Mouse (Mus musculus) spleen, adult 2 months (tissue): ENCODE data around the gene Resf1. TPM values are rescaled to one million over a fixed set of nuclear protein-coding genes. Genes with fewer than 3 reads are reported as not detected.

Experiments used
- DNase-seq, 2 experiments: peaks; one replicate each; pipeline versions ENCODE4 v3.0.0 to v3.0.0-alpha.2; 2012 to 2021; ENCODE audit warnings: low spot score in 2 of 2, low read depth in 1 of 2
- H3K27ac ChIP-seq: fragments of 200-500 bp; 2 replicates; pipeline ENCODE4 v1.5.1; 2012; ENCODE audit warnings: low read length, inconsistent platforms; ENCODE audit not compliant: insufficient read depth
- H3K27me3 ChIP-seq: fragments of 200-500 bp; 2 replicates; pipeline ENCODE4 v1.6.1; 2012; ENCODE audit warnings: mild to moderate bottlenecking, moderate library complexity, low read length, inconsistent platforms; ENCODE audit not compliant: control insufficient read depth, insufficient read depth
- H3K36me3 ChIP-seq: fragments of 200-500 bp; 2 replicates; pipeline ENCODE4 v1.6.1; 2012; ENCODE audit warnings: mild to moderate bottlenecking, low read length, inconsistent platforms; ENCODE audit not compliant: control insufficient read depth, insufficient read depth
- H3K4me1 ChIP-seq: fragments of 200-500 bp; 2 replicates; pipeline ENCODE4 v1.6.1; 2011; ENCODE audit warnings: inconsistent platforms; ENCODE audit not compliant: control insufficient read depth, insufficient read depth, insufficient read length
- H3K4me3 ChIP-seq: fragments of 200-500 bp; 2 replicates; pipeline ENCODE4 v1.5.1; 2011; ENCODE audit warnings: mild to moderate bottlenecking, inconsistent platforms; ENCODE audit not compliant: insufficient read depth, insufficient read length; ENCODE audit errors: extremely low read depth
- CTCF ChIP-seq: fragments of 200-500 bp; IDR thresholded peaks from 2 replicates; pipeline ENCODE4 v1.5.1; 2011; ENCODE audit warnings: mild to moderate bottlenecking, inconsistent platforms; ENCODE audit not compliant: insufficient read depth, insufficient read length, insufficient replicate concordance; ENCODE audit errors: extremely low read depth
- POLR2A ChIP-seq: fragments of 200-500 bp; IDR thresholded peaks from 2 replicates; pipeline ENCODE4 v1.6.1; 2011; ENCODE audit warnings: low read depth, low read length, inconsistent platforms
- WGBS: fragments of 180-500 bp; shearing (Covaris S2); methylation state at CpG from one replicate; pipeline ENCODE4 v1.1.7; 2018; 5-methylcytosine and 5-hydroxymethylcytosine counted together
- polyA plus RNA-seq: library from polyadenylated mRNA; depleted of rRNA; stranded (reverse); fragments of >200 nt; gene quantifications from 2 replicates; pipeline ENCODE4 v1.2.3, GENCODE M21; 2012

Resf1 gene
- polyA plus RNA-seq, 1 experiment: 8.4 TPM

DNA sequence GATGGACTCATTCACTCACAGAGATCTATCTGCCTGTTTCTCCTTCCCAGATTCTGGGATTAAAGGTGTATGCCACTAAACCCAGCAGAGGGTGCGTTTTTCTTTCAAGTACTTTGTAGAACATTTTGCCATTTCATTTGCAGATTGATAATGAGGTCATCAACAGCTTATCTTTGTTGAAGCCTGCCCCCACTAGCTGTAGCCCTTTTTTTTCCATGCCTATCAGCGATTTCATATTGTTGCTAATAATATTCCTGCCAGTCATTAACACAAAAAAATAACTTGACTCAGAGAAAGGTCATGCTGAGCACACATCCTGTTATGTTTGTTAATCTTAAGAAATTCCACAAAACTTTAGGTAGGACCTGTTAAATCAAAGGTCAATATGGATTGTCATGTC, 2.1 kb upstream of the Resf1 start:
- no peaks in the 10 kb centered on the region for H3K27me3 ChIP-seq
- no peak overlapping the region for H3K27ac ChIP-seq
- no peak for TF ChIP-seq POLR2A
- no peak for TF ChIP-seq CTCF
- no peak overlapping the region for H3K4me3 ChIP-seq
- 95% methylated on average over 2 of the region's 2 CpGs for WGBS
- peaks cover 14% of the 10 kb centered on the region for H3K36me3 ChIP-seq
- DNase-seq: no peak
- H3K4me1 ChIP-seq: no peaks in the 10 kb centered on the region; the same call in none of the 2 replicates

DNA sequence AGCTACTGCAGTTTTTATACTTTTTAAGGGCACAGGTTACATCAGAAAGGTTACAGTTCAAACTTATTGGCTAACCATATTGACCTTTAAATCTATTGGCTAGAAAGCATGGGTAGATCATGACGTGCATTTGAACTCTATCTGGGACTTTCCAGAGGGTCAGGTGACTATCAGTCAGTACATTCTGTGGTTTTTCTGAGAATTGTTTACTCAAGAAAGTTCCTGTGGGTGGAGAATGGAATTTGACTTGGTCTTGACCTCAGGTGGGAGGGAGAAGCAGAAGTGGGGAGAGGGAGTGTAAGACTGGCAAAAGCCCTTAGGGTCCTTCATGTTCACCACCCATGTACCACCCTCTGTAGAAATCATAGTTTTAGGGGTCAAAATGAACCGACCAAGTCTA, 1.4 kb upstream of the Resf1 start:
- H3K36me3 ChIP-seq: peaks cover 16% of the 10 kb centered on the region
- no peak for TF ChIP-seq CTCF
- no peak for TF ChIP-seq POLR2A
- H3K27ac ChIP-seq: 0 out of 2 replicates have a peak overlapping the region, but pooled peaks have one; percentile 5
- H3K27me3 ChIP-seq: no peaks in the 10 kb centered on the region
- no peaks in the 10 kb centered on the region; the same call in none of the 2 replicates for H3K4me1 ChIP-seq
- peak in 1 of 2 experiments; percentile 28 for DNase-seq
- no peak overlapping the region for H3K4me3 ChIP-seq
- 48% methylated on average over 2 of the region's 2 CpGs for WGBS

DNA sequence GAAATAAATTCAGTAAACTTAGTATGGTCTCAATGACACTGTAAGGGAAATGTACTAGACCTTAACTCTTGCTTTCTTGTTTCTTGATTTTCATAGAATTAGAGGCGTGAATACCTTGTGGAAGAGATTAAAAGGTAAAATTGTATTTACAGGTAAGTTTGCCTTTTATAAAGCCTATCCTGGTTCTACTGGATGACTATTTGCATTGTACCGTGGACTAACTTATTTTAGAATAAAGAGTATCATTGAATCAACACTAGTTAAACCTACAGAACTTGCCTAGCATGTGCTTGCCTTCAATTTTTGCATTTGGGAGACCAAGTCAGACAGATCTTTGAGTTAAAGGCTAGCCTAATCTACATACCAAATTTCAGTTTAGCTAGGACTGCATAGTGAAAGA, 1.0 kb downstream of the Resf1 start:
- 53% methylated on average over 2 of the region's 2 CpGs for WGBS
- H3K27me3 ChIP-seq: no peaks in the 10 kb centered on the region
- H3K27ac ChIP-seq: no peak overlapping the region
- TF ChIP-seq POLR2A: no peak
- peak overlapping the region; percentile 39; the same call in 1 of the 2 replicates for H3K4me3 ChIP-seq
- no peak for DNase-seq
- H3K4me1 ChIP-seq: no peaks in the 10 kb centered on the region; the same call in none of the 2 replicates
- H3K36me3 ChIP-seq: peaks cover 11% of the 10 kb centered on the region

DNA sequence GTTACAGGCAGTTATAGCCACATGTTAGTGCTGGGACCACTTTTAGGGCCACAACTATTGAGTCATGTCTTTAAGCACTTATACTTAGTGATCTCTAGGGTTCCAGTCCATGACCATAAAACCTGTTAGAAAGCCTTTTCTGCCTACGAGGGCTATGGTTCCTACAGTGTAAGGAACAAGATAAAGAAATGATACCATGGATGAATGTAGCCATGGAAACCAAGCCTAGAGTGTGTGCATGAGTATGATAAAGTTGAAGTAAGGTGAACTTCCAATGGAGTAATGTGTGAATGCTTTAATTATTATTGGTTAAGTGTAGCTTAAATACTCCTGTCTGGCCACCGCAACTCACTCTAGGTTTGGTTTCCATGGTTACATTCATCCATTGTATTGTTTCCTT, 1.8 kb downstream of the Resf1 start:
- Histone ChIP-seq H3K4me3 (no peak overlapping the region), H3K27ac (no peak overlapping the region), H3K36me3 (peaks cover 5% of the 10 kb centered on the region), H3K27me3 (no peaks in the 10 kb centered on the region), H3K4me1 (no peaks in the 10 kb centered on the region; the same call in none of the 2 replicates)
- DNase-seq: no peak
- TF ChIP-seq CTCF: no peak
- no peak for TF ChIP-seq POLR2A
- WGBS: 81% methylated on average over 2 of the region's 2 CpGs

DNA sequence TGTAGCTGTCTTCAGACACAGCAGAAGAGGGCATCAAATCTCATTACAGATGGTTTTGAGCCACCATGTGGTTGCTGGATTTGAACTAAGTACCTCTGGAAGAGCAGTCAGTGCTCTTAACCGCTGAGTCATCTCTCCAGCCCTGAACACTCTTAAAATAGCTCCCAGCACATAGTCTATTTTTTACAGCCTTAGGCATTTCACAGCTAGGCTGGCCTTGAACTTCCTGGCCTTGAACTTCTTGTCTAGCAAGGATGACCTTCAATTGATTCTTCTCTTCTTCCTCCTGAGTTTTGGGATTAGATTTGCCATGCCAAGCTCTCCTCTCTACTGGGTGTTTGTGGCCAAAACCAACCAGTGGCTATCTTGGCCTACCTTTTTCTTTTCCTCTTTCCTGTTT, 2.6 kb downstream of the Resf1 start:
- WGBS: 68% methylated on average over 1 of the region's 1 CpGs
- DNase-seq: no peak
- no peak overlapping the region for H3K27ac ChIP-seq
- peaks cover 7% of the 10 kb centered on the region; the same call in 1 of the 2 replicates for H3K36me3 ChIP-seq
- H3K4me3 ChIP-seq: no peak overlapping the region
- H3K27me3 ChIP-seq: no peaks in the 10 kb centered on the region
- H3K4me1 ChIP-seq: no peaks in the 10 kb centered on the region; the same call in none of the 2 replicates
- TF ChIP-seq CTCF: no peak
- no peak for TF ChIP-seq POLR2A

DNA sequence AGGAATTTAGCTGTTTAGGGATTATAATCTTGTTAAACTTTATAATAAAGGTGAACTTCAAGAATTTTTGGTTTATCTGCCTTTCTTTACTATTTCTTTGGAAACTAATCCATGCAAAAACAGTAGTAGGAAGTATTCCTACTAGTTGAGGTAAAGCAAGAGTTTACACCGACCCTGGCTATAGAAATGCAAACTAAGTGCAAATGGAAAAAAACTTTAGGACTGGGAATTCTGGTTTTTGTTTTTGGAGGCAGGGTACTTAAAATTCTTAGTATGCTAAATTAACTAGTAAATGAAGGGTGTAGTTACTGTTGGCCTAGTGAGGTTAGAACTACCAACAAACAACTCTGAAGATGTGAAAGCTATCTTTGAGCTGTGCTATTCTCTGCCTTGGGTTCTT, 3.0 kb downstream of the Resf1 start:
- no peak overlapping the region for H3K27ac ChIP-seq
- TF ChIP-seq CTCF (no peak), POLR2A (no peak)

DNA sequence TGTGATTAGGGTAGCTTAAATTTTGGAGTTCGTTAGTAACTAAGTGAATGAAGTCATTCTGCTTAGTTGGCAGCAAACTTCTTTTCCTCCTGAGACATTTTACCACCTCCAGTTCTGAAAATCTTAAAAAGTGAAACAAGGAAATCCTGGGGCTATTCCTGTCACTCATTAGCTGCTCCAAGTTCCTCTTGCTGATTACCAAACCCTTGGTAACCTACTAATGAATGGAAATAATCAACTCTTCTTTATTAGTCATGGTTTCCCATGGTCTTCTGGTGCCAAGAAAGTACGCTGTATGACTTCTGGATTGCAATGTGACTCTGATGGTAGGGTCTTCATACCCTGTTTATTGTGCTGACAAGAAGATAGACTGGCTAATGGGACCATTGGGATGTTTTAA, 5.7 kb downstream of the Resf1 start:
- H3K4me3 ChIP-seq: no peak overlapping the region
- H3K36me3 ChIP-seq: peaks cover 13% of the 10 kb centered on the region
- no peak overlapping the region for H3K27ac ChIP-seq
- TF ChIP-seq CTCF (no peak), POLR2A (no peak)
- no peaks in the 10 kb centered on the region; the same call in none of the 2 replicates for H3K4me1 ChIP-seq
- DNase-seq: no peak
- H3K27me3 ChIP-seq: no peaks in the 10 kb centered on the region
- WGBS: 76% methylated on average over 2 of the region's 2 CpGs

More for the DNA sequence above, 3.0 kb downstream of the Resf1 start:
- no peak overlapping the region for H3K4me3 ChIP-seq
- H3K4me1 ChIP-seq: no peaks in the 10 kb centered on the region; the same call in none of the 2 replicates
- WGBS: 86% methylated on average over 1 of the region's 1 CpGs
- DNase-seq: no peak
- no peaks in the 10 kb centered on the region for H3K27me3 ChIP-seq
- peaks cover 5% of the 10 kb centered on the region; the same call in 1 of the 2 replicates for H3K36me3 ChIP-seq
